Mouse (Mus musculus): ENCODE results near the gene Hcn3. TPM values are rescaled to one million over a fixed set of nuclear protein-coding genes. Genes with fewer than 3 reads are reported as not detected.

The Hcn3 gene
- total RNA-seq, 2 experiments from 2014 or later, result 13.0 to 24.5 TPM

DNA sequence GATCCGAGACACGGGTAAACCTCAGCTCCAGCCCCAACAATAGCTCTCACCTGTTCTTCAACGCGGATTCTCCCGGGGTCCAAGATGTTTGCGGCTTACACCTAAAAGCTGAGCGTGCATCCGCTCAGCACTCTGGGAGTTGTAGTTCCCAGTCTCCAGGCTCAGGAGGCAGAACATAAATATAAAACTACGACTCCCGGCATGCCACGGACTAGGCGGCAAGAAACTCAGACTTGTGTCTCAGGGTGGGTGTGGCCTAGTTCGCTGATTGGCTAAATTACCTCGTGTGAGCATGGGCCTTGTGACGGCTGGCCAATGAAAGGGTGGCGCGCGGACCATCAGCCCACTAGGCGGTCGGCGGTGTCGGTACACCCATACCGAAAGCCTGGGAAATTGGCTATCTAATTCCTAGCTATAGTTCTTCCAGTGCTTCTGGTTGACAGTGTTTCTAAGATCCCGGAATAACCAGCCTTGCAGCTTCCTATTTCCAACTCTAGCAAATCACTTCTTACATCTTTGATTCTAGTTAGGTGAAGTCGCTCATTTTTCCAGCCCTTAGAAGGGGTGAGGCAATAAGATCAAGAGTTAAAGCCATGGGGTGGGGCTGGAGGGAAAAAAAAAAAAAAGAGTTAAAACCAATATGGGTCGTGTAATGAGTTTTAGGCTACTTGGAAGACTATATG, 58.0 kb downstream of the Hcn3 start, which contains the start of gene Fdps:
Gene Fdps, minus strand, starts transcription at position 148 of the 683 bp plus-strand sequence.
- peak; percentile 91 to 99 for DNase-seq (ENCODE audit: low spot score in 2 of 2)

GRCm38 (mm10) chr3:89101459-89101811, 58.6 kb downstream of the Hcn3 start:
- DNase-seq (ENCODE audit: low spot score in 2 of 2), result peak in 1 of 2 experiments; percentile 57

DNA sequence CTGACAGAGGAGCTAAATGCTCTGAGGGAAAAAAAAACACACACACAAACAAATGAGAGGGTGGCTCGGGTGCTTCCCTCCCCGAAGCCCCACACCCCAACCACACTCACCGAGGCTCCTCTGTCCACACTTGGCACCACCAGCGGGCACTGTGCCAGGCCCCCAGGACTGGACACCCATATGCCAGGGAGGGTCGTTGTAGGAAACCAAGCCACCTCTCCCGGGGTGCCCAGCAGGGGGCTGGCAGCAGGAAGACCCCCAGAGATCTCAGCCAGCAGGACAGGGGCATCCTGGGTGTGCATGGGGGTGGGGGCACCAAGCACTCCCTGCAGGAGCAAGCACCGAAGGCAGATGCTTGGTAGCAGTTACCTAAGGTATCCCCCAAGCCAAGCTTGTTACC, 59.2 kb downstream of the Hcn3 start, which contains the start of gene Gm43738:
Gene Gm43738, minus strand, starts transcription at position 289 of the 400 bp plus-strand sequence.
- DNase-seq (ENCODE audit: low spot score in 2 of 2), result no peak

Other genes with a start within 250 kb of the Hcn3 start
- gene Msto1, start 246.2 kb downstream of the Hcn3 start, total RNA-seq (2021), result 10 to 100 TPM; 25.5 to 28.4 TPM
- gene Ash1l, start 209.6 kb downstream of the Hcn3 start, total RNA-seq (2021), result 10 to 100 TPM; 64.3 to 66.8 TPM
- 100 to 1,000 TPM; 108 to 116 TPM for gene Dap3, start 209.0 kb downstream of the Hcn3 start, total RNA-seq (2021)
- gene Rusc1, start 66.9 kb downstream of the Hcn3 start, total RNA-seq (2021), result 100 to 1,000 TPM; 150 to 157 TPM
- not detected for gene Gm43738, start 59.1 kb downstream of the Hcn3 start, total RNA-seq (2021)
- 100 to 1,000 TPM; 109 to 131 TPM for gene Fdps, start 58.2 kb downstream of the Hcn3 start, total RNA-seq (2021)
- gene Pklr, start 24.1 kb downstream of the Hcn3 start, total RNA-seq (2021), result not detected
- gene Clk2, start 4.6 kb upstream of the Hcn3 start, total RNA-seq (2021), result 10 to 100 TPM; 46.2 to 47.0 TPM
- gene Scamp3, start 17.3 kb upstream of the Hcn3 start, total RNA-seq (2021), result 10 to 100 TPM; 74.5 to 75.6 TPM
- 10 to 100 TPM; 68.1 to 72.0 TPM for gene Fam189b, start 22.9 kb upstream of the Hcn3 start, total RNA-seq (2021)
- gene Gba, start 42.7 kb upstream of the Hcn3 start, total RNA-seq (2021), result 10 to 100 TPM; 64.1 to 68.8 TPM
- gene Thbs3, start 55.0 kb upstream of the Hcn3 start, total RNA-seq (2021), result 10 to 100 TPM; 32.1 to 40.1 TPM
- gene Mtx1, start 66.9 kb upstream of the Hcn3 start, total RNA-seq (2021), result 10 to 100 TPM; 91.1 to 99.9 TPM
- 1 to 10 TPM; 1.2 to 1.3 TPM for gene Muc1, start 68.9 kb upstream of the Hcn3 start, total RNA-seq (2021)
- 10 to 100 TPM; 77.3 to 90.2 TPM for gene Krtcap2, start 85.8 kb upstream of the Hcn3 start, total RNA-seq (2021)
- 10 to 100 TPM; 97.0 to 99.4 TPM for gene Trim46, start 86.1 kb upstream of the Hcn3 start, total RNA-seq (2021)
- gene Dpm3, start 99.2 kb upstream of the Hcn3 start, total RNA-seq (2021), result 10 to 100 TPM; 50.0 to 63.2 TPM
- gene Slc50a1, start 110.4 kb upstream of the Hcn3 start, total RNA-seq (2021), result 10 to 100 TPM; 37.1 to 40.2 TPM
- gene Efna1, start 120.9 kb upstream of the Hcn3 start, total RNA-seq (2021), result 1 to 10 TPM; 6.4 TPM
- gene Efna3, start 162.8 kb upstream of the Hcn3 start, total RNA-seq (2021), result 10 to 100 TPM; 57.8 to 62.7 TPM
- 1 to 10 TPM; 1.0 to 1.8 TPM for gene Efna4, start 177.8 kb upstream of the Hcn3 start, total RNA-seq (2021)
- 100 to 1,000 TPM; 114 to 115 TPM for gene Adam15, start 189.8 kb upstream of the Hcn3 start, total RNA-seq (2021)
- under 1 TPM; 0.41 to 0.76 TPM for gene Dcst2, start 201.8 kb upstream of the Hcn3 start, total RNA-seq (2021)
- gene Dcst1, start 205.1 kb upstream of the Hcn3 start, total RNA-seq (2021), result under 1 TPM in 1 of 2 experiments, not detected in 1; 0.21 TPM
- 10 to 100 TPM; 12.1 to 15.1 TPM for gene Zbtb7b, start 234.6 kb upstream of the Hcn3 start, total RNA-seq (2021)
- 1 to 10 TPM; 3.2 to 4.3 TPM for gene Lenep, start 242.6 kb upstream of the Hcn3 start, total RNA-seq (2021)

Data from layer of hippocampus, postnatal 14 days (tissue).